Mouse (Mus musculus): ENCODE measurements around the gene Nr4a1. TPM values are rescaled to one million over a fixed set of nuclear protein-coding genes. Genes with fewer than 3 reads are reported as not detected.

Nr4a1 gene
- polyA plus RNA-seq, 1 experiment from 2014 or later = 4.5 TPM

GRCm38 (mm10) chr15:101287361-101287760 is 33.3 kb downstream of the Nr4a1 start:
- Histone ChIP-seq H3K27me3 (replicated peaks; ENCODE audit: control insufficient read depth, insufficient read depth, low read length) (no peaks in the 10 kb centered on the region), H3K4me3 (replicated peaks; ENCODE audit: low read length) (no peak overlapping the region), H3K36me3 (ENCODE audit: control insufficient read depth, insufficient read depth) (peaks cover 16% of the 10 kb centered on the region; the same call in 1 of the 2 replicates), H3K9me3 (ENCODE audit: control insufficient read depth, low read length) (no peaks in the 10 kb centered on the region), H3K4me1 (replicated peaks; ENCODE audit: control insufficient read depth, insufficient read depth, low read length) (peaks cover 14% of the 10 kb centered on the region), H3K27ac (ENCODE audit: low read length) (no peak overlapping the region), H3K4me2 (ENCODE audit: low read length) (no peak overlapping the region), H3K9ac (replicated peaks; ENCODE audit: low read depth, low read length) (no peak overlapping the region)
- 91% methylated on average over 6 of the region's 6 CpGs for WGBS
- ATAC-seq = no peak

DNA sequence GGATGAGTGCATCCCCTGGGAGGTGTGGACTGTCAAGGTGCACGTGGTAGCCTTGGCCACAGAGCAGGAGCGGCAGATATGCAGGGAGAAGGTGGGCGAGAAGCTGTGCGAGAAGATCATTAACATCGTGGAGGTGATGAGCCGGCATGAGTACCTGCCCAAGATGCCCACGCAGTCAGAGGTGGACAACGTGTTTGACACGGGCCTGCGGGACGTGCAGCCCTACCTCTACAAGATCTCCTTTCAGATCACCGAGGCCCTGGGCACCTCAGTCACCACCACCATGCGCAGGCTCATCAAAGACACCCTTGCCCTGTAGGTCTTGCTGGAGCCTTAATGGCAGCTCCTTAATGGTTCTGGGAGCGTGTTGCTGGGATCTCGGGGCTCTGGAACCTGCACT is 36.3 kb downstream of the Nr4a1 start:
- Histone ChIP-seq H3K27ac (ENCODE audit: low read length) (no peak overlapping the region), H3K9ac (replicated peaks; ENCODE audit: low read depth, low read length) (no peak overlapping the region), H3K9me3 (ENCODE audit: control insufficient read depth, low read length) (no peaks in the 10 kb centered on the region), H3K27me3 (replicated peaks; ENCODE audit: control insufficient read depth, insufficient read depth, low read length) (no peaks in the 10 kb centered on the region), H3K4me1 (replicated peaks; ENCODE audit: control insufficient read depth, insufficient read depth, low read length) (peaks cover 6% of the 10 kb centered on the region), H3K4me2 (ENCODE audit: low read length) (no peak overlapping the region), H3K36me3 (ENCODE audit: control insufficient read depth, insufficient read depth) (peaks cover 16% of the 10 kb centered on the region; the same call in 1 of the 2 replicates), H3K4me3 (replicated peaks; ENCODE audit: low read length) (no peak overlapping the region)
- no peak for ATAC-seq
- 96% methylated on average over 15 of the region's 15 CpGs for WGBS

DNA sequence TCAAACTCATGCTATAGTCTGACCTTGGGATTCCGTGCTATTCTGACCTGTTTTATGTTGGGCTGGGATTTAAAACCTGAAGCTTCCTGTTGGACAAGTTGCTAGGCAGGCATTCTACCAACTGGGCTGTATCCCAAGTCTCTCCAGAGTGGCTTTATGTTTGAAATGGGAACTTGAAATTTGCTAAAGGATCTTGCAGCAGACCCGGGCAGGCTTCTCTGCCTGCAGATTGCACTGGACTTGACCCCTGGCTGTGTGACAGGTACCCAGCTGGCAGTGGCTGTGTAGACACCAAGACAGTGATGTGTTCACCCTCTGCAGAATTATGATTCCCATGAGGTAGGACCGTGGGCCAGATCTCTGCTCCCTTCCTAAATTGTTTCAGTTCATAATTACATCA is 37.9 kb downstream of the Nr4a1 start:
- H3K9me3 ChIP-seq (ENCODE audit: control insufficient read depth, low read length) = no peaks in the 10 kb centered on the region
- H3K36me3 ChIP-seq (ENCODE audit: control insufficient read depth, insufficient read depth) = peaks cover 16% of the 10 kb centered on the region; the same call in 1 of the 2 replicates
- H3K27me3 ChIP-seq (replicated peaks; ENCODE audit: control insufficient read depth, insufficient read depth, low read length) = no peaks in the 10 kb centered on the region
- H3K9ac ChIP-seq (replicated peaks; ENCODE audit: low read depth, low read length) = no peak overlapping the region
- 91% methylated on average over 3 of the region's 3 CpGs for WGBS
- no peak for ATAC-seq
- H3K27ac ChIP-seq (ENCODE audit: low read length) = no peak overlapping the region
- H3K4me1 ChIP-seq (replicated peaks; ENCODE audit: control insufficient read depth, insufficient read depth, low read length) = no peaks in the 10 kb centered on the region
- no peak overlapping the region for H3K4me3 ChIP-seq (replicated peaks; ENCODE audit: low read length)
- H3K4me2 ChIP-seq (ENCODE audit: low read length) = no peak overlapping the region

DNA sequence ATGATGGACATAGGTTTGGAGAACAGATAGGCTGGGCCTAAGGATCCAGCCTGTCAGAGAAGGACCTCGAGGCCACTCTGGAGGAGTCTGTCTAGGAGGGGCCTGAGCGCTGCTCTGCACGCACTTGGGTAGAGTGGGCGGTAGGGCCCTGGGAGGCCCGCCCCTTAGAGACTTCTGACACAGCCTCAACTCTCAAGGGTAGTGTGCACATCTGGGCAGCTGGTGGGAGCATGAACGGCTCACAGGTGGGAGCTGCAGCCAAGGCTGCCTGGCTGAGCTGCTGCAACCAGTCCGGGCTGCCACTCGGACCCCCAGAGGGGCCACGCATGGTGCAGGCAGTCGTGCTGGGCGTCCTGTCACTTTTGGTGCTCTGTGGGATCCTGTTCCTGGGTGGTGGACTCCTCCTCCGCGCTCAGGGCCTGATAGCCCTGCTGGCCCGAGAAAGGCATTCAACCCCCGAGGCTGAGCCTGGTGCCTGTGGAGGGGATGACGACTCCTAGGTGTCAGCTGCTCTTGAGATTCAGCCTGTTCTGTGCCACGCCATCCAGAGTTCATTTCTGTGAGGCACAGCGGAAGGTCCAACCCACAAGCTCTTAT is 39.1 kb downstream of the Nr4a1 start, which contains the start of gene 6030408B16Rik:
6030408B16Rik (plus strand) TSS at position 188 of the 597 bp plus-strand sequence.
- 68% methylated on average over 18 of the region's 18 CpGs for WGBS
- Histone ChIP-seq H3K27me3 (replicated peaks; ENCODE audit: control insufficient read depth, insufficient read depth, low read length) (no peaks in the 10 kb centered on the region), H3K36me3 (ENCODE audit: control insufficient read depth, insufficient read depth) (peaks cover 10% of the 10 kb centered on the region; the same call in 1 of the 2 replicates), H3K4me2 (ENCODE audit: low read length) (no peak within 1 kb of the TSS), H3K27ac (ENCODE audit: low read length) (no peak within 1 kb of the TSS), H3K9ac (replicated peaks; ENCODE audit: low read depth, low read length) (no peak within 1 kb of the TSS), H3K4me1 (replicated peaks; ENCODE audit: control insufficient read depth, insufficient read depth, low read length) (no peaks in the 10 kb centered on the region), H3K9me3 (ENCODE audit: control insufficient read depth, low read length) (no peaks in the 10 kb centered on the region), H3K4me3 (replicated peaks; ENCODE audit: low read length) (no peak within 1 kb of the TSS)
- ATAC-seq = no peak

GRCm38 (mm10) chr15:101294028-101294894 is 40.2 kb downstream of the Nr4a1 start:
- no peak overlapping the region for H3K4me3 ChIP-seq (replicated peaks; ENCODE audit: low read length)
- no peak overlapping the region for H3K27ac ChIP-seq (ENCODE audit: low read length)
- 0 out of 2 replicates have a peak, but pooled peaks cover 8% of the 10 kb centered on the region for H3K36me3 ChIP-seq (ENCODE audit: control insufficient read depth, insufficient read depth)
- no peaks in the 10 kb centered on the region for H3K9me3 ChIP-seq (ENCODE audit: control insufficient read depth, low read length)
- no peak overlapping the region for H3K9ac ChIP-seq (replicated peaks; ENCODE audit: low read depth, low read length)
- no peak overlapping the region for H3K4me2 ChIP-seq (ENCODE audit: low read length)
- H3K4me1 ChIP-seq (replicated peaks; ENCODE audit: control insufficient read depth, insufficient read depth, low read length) = no peaks in the 10 kb centered on the region
- no peaks in the 10 kb centered on the region for H3K27me3 ChIP-seq (replicated peaks; ENCODE audit: control insufficient read depth, insufficient read depth, low read length)
- no peak for ATAC-seq
- WGBS = 69% methylated on average over 16 of the region's 16 CpGs

GRCm38 (mm10) chr15:101295106-101295505 is 41.0 kb downstream of the Nr4a1 start:
- WGBS = 82% methylated on average over 7 of the region's 7 CpGs
- no peak for ATAC-seq
- no peak overlapping the region for H3K4me2 ChIP-seq (ENCODE audit: low read length)
- H3K9me3 ChIP-seq (ENCODE audit: control insufficient read depth, low read length) = no peaks in the 10 kb centered on the region
- no peak overlapping the region for H3K9ac ChIP-seq (replicated peaks; ENCODE audit: low read depth, low read length)
- H3K4me3 ChIP-seq (replicated peaks; ENCODE audit: low read length) = no peak overlapping the region
- H3K4me1 ChIP-seq (replicated peaks; ENCODE audit: control insufficient read depth, insufficient read depth, low read length) = no peaks in the 10 kb centered on the region
- H3K27me3 ChIP-seq (replicated peaks; ENCODE audit: control insufficient read depth, insufficient read depth, low read length) = no peaks in the 10 kb centered on the region
- H3K27ac ChIP-seq (ENCODE audit: low read length) = no peak overlapping the region
- H3K36me3 ChIP-seq (ENCODE audit: control insufficient read depth, insufficient read depth) = 0 out of 2 replicates have a peak, but pooled peaks cover 5% of the 10 kb centered on the region

- Histone ChIP-seq H3K4me1 (replicated peaks; ENCODE audit: control insufficient read depth, insufficient read depth, low read length) (no peaks in the 10 kb centered on the region), H3K36me3 (ENCODE audit: control insufficient read depth, insufficient read depth) (0 out of 2 replicates have a peak, but pooled peaks cover 3% of the 10 kb centered on the region), H3K9me3 (ENCODE audit: control insufficient read depth, low read length) (no peaks in the 10 kb centered on the region), H3K27me3 (replicated peaks; ENCODE audit: control insufficient read depth, insufficient read depth, low read length) (no peaks in the 10 kb centered on the region), H3K4me2 (ENCODE audit: low read length) (no peak overlapping the region), H3K27ac (ENCODE audit: low read length) (no peak overlapping the region), H3K9ac (replicated peaks; ENCODE audit: low read depth, low read length) (no peak overlapping the region), H3K4me3 (replicated peaks; ENCODE audit: low read length) (no peak overlapping the region)
- 90% methylated on average over 10 of the region's 10 CpGs for whole genome bisulfite sequencing
- ATAC-seq = no peak
These were observed 41.5 kb downstream of the Nr4a1 start for GRCm38 (mm10) chr15:101295616-101296015.

- Histone ChIP-seq H3K27ac (ENCODE audit: low read length) (no peak overlapping the region), H3K4me1 (replicated peaks; ENCODE audit: control insufficient read depth, insufficient read depth, low read length) (no peaks in the 10 kb centered on the region), H3K27me3 (replicated peaks; ENCODE audit: control insufficient read depth, insufficient read depth, low read length) (no peaks in the 10 kb centered on the region), H3K36me3 (ENCODE audit: control insufficient read depth, insufficient read depth) (0 out of 2 replicates have a peak, but pooled peaks cover 2% of the 10 kb centered on the region), H3K4me2 (ENCODE audit: low read length) (no peak overlapping the region), H3K4me3 (replicated peaks; ENCODE audit: low read length) (no peak overlapping the region), H3K9me3 (ENCODE audit: control insufficient read depth, low read length) (no peaks in the 10 kb centered on the region), H3K9ac (replicated peaks; ENCODE audit: low read depth, low read length) (no peak overlapping the region)
- ATAC-seq = no peak
- WGBS = 89% methylated on average over 11 of the region's 11 CpGs
These were observed 42.0 kb downstream of the Nr4a1 start for GRCm38 (mm10) chr15:101296091-101296490.

- Histone ChIP-seq H3K9me3 (ENCODE audit: control insufficient read depth, low read length) (no peaks in the 10 kb centered on the region), H3K27me3 (replicated peaks; ENCODE audit: control insufficient read depth, insufficient read depth, low read length) (no peaks in the 10 kb centered on the region), H3K9ac (replicated peaks; ENCODE audit: low read depth, low read length) (no peak overlapping the region), H3K36me3 (ENCODE audit: control insufficient read depth, insufficient read depth) (no peaks in the 10 kb centered on the region), H3K4me1 (replicated peaks; ENCODE audit: control insufficient read depth, insufficient read depth, low read length) (no peaks in the 10 kb centered on the region), H3K4me2 (ENCODE audit: low read length) (no peak overlapping the region), H3K4me3 (replicated peaks; ENCODE audit: low read length) (no peak overlapping the region), H3K27ac (ENCODE audit: low read length) (no peak overlapping the region)
- WGBS = 32% methylated on average over 7 of the region's 7 CpGs
- ATAC-seq = no peak
These were observed 43.9 kb downstream of the Nr4a1 start for GRCm38 (mm10) chr15:101297988-101298387.
